Mouse (Mus musculus) induced T-regulatory cell, adult 2 months (primary cell): ENCODE measurements around the gene 6030445D17Rik.

Source experiments
- DNase-seq: peaks from one replicate; pipeline ENCODE4 v3.0.0-alpha.2; 2012; ENCODE audit warnings: low read depth

6030445D17Rik gene

DNA sequence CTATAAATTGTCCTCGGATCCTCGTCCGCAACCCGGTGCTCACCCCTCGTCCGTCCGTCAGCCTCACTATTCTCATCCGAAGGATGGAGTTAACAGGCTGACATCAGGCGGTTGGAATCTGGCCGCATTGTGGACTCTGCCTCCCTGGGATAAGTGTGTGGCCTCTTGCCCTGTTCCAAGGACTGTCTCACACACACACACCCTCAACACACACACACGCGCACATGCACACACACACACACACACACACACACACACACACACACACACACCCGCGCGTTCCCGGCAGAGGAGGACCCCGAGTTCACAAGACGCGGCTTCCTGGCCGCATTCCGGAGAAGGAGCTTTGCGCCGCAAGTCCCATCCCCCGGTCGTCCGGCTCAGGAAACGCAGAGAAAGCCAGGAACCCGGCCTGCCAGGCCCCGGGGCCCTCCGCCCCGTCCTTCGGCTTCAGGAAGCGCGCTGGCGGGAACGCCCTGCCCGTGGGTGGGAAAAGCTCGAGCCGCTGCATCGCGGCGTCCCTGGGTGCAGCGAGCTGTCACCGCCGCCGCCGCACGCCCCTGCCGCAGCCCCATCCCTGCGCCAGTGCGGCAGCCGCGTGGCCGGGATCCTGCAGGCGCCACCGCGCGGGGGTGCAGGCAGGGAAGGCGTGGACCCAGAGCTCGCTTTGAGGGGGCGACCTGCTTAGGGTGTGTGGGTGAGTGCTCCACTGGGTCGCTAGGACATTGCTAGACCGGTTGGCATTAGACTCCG, at the start of gene 6030445D17Rik:
6030445D17Rik (plus strand) TSS at position 165 of the 753 bp plus-strand sequence.
- peak; percentile 71 for DNase-seq

GRCm38 (mm10) chr4:136415477-136415876, 46.6 kb upstream of the 6030445D17Rik start:
- no peak for DNase-seq

DNA sequence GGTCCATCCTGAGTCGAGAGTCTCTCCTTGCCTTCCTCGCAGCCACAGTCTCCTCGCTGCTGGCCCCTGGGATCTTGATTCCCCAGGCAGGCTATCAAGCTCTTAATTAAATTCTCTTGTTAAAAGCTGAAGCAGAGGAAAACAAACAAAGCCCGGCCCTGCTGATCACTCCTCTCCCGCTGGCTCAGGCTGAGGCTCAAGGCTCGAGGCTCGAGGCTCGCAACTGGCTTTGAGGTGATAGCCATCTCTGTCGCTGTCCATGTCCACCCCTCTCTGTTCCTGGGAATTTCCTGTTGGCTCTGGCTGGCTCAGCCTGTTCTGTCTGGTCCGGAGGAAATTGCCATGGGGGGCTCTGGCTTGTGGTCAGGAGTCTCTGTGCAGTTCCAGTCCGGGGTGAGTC, 43.1 kb upstream of the 6030445D17Rik start:
- no peak for DNase-seq

DNA sequence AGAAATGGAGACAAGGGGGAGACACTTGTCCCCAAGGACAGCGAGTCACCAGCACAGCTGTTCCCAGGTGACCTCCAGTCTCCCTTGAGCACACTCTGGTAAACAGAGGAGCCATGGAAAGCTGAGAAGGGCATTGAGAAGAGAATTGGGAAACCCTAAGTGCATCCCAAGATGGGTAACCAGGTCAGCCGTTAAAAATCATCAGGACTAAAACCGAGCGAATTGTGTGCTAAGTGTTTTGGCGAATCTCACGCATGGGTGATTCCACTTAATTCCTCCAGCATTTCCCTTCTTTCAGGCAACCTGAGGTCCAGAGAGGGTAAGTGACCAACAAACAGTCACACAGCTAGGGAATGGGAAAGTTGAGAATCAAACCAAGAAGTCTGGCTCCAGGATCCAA, 42.7 kb upstream of the 6030445D17Rik start:
- no peak for DNase-seq

- no peak for DNase-seq
Measured at GRCm38 (mm10) chr4:136423224-136423623, 38.8 kb upstream of the 6030445D17Rik start, which contains the start of gene Htr1d. Gene Htr1d, plus strand, starts transcription at chr4:136423524.

GRCm38 (mm10) chr4:136424120-136424999, 37.7 kb upstream of the 6030445D17Rik start:
- DNase-seq: no peak

GRCm38 (mm10) chr4:136425000-136425288, 37.1 kb upstream of the 6030445D17Rik start:
- peak; percentile 33 for DNase-seq

DNA sequence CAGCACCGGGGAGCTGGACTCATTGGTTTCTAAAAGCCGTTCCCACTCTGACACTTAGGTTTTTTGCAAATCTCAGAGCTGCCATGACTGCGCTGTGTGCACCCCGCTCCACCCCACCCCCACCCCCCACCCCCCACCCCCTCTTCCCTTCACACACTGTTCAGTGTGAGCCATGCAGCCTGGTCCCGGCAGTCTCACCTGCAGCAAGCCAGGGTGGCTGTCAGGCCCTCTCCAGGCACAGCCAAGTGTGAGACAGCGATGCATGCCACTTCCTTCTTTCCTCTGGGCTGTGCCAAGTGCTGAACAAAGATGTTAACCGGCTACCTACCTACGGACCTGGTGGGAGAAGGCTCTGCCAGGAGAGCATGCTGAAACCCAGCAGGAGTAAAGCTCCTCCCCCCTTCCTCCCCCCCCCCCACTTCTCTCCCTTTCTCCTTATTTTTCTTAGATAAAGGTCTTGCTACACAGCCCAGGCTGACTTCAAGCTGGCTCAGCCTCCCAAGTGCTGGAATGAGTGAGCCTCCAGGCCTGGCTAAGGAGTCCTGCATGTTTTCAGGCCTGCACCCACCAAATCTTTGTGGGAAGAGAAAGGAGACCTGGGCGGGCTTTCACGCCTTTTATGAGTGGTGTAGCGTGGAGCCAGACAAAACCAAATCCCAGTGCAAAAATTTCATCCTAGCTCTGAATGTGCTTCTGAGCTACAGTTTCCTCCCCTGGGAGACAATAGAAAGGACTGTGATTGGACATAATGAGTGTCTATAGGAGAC, 31.3 kb upstream of the 6030445D17Rik start:
- no peak for DNase-seq

- peak; percentile 67 for DNase-seq
Measured at GRCm38 (mm10) chr4:136431376-136431693, 30.7 kb upstream of the 6030445D17Rik start.

DNA sequence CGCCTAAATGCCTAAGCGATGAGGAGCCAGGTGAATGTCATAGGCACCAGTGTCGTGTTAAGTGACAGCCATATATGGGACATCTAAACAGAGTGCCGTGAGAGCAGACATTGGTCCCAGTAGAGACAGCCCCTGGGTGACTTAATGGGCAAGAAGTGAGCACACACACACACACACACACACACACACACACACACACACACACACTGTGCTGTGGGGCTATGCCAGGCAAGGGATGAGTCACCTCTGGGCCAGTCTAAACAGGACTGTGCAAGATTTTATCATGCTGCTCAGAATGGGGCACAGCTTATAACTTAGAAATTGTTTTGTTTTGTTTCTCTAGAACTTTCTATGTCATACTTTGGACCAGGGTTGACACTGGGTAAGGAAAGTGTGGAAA, 28.0 kb upstream of the 6030445D17Rik start:
- DNase-seq: no peak

- DNase-seq: no peak
Measured at GRCm38 (mm10) chr4:136439106-136439505, 22.9 kb upstream of the 6030445D17Rik start.

DNA sequence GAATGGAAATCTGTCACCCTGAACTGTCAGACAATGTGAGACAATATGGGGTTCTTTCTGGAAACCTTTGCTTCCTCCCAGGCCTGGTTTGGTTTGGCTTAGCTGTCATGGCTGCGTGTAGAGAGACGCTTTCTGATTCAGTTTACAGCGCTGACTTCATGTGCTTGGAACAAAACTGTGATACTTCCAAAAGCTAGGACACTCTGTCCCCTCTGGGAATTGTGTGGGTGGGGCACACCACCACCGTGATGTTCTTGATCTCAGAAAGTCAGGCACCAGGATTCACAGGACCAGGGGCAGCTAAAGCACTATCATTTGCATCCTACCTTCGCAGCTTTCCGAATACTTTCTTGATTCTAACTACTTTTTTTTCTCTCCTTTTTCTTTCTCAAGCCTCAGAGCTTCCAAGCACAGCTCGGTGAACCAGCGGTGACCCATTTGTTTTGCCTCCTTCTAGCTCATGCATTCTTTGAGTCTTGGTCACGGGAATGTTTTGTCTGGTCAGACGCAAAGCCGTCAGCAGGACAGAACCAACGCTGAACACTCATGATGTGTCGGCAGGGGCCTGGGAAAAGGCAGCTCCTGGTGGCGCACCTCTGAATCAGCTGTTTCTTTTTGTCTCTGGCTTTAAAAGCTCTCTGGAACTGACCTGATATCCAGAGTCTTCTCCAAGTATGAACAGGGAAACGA, 20.6 kb upstream of the 6030445D17Rik start:
- no peak for DNase-seq

- no peak for DNase-seq
Measured at GRCm38 (mm10) chr4:136444561-136444960, 17.5 kb upstream of the 6030445D17Rik start.

DNA sequence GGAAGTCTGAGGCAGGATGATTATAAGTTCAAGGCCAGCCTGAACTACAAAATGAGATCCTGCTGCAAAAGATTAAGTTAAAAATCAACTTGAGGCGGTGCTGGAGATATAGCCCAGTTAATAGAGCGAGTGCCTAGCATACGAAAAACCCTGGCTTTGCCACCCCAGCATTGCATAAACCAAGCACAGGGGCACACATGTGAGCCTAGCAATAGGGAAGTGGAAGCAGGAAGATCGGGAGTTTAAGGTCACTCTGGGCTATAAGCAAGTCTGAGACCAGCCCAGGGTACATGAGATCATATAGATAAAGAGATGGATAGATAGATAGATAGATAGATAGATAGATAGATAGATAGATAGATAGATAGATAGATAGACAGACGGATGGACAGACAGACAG, 12.3 kb upstream of the 6030445D17Rik start:
- no peak for DNase-seq

DNA sequence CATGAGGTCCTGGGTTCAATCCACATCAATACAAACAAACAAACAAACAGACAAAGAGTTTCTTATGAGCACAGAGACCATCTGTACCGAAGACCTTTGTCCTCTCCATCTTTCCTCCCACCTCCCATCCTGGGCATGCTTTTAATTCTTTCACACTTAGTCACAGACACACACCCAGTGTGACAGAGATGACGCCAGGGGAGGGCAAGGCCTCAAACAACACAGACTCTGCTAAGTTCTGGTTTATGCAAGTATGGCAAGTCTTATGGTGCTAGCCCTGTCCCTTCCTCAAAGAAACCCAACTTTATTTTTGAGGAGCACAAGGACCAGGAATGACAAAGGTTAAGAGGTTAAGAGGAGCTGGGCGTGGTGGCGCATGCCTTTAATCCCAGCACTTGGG, 11.8 kb upstream of the 6030445D17Rik start:
- DNase-seq: no peak

- no peak for DNase-seq
Measured at GRCm38 (mm10) chr4:136451564-136451963, 10.5 kb upstream of the 6030445D17Rik start.

DNA sequence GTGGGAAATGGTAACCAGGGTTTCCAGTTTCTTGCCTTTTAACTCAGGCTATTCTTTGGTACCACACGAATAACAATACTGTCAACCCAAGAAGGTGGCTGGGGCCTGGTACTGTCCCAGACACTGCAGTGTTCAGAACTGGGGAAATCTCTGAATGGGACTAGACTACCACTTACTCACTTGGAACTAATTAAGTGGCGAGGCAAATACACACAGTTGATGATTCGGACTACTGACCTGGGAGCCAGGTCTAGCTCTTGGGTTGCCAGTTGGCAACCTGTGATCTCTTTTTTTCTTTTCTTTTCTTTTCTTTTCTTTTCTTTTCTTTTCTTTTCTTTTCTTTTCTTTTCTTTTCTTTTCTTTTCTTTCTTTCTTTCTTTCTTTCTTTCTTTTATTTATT, 9.8 kb upstream of the 6030445D17Rik start:
- DNase-seq: no peak

DNA sequence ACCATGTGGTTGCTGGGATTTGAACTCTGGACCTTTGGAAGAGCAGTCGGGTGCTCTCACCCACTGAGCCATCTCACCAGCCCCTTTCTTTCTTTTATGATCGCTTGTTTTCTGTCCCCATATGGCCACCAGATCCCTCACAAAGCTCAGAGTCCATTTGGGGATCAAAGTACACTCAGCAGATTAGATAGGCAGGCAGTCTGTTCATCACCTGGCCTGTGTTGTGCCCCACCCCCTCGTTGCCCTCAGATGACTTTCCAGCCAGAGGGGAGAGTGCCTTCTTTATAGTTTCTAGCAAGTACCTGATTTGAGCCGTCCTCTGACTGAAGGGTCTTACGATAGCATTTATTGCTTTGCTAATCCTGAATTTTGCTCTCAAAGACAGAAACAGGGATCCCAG, 9.3 kb upstream of the 6030445D17Rik start:
- no peak for DNase-seq

GRCm38 (mm10) chr4:136454850-136455260, 7.2 kb upstream of the 6030445D17Rik start:
- DNase-seq: peak; percentile 83

DNA sequence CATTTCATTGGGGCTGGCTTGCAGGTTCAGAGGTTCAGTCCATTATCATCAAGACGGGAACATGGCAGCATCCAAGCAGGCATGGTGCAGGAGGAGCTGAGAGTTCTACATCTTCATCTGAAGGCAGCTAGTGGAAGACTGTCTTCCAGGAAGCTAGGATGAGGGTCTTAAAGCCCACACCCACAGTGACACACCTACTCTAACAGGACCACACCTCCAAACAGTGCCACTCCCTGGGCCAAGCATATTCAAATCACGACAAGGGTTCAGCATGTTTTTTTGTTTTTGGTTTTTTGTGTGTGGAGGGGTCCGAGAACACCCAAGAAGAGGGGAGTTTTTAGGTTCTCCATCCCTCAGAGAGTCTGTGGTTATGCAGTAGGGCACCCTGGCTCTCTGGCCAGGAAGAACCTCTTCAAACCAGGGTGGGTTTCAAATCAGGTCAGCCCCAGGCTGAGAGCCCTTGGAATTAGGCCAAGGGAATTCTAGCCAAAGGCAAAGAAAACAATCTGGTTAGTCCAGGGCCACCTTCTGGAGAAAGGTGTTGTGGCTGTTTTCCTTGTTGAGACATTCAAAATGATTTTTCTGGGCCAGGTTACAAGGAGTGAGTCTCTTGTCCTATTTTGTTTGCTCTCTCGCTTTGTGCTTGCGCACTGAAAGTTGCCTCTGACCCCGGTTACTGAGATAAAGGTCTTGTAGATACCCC, 5.4 kb upstream of the 6030445D17Rik start:
- no peak for DNase-seq

- no peak for DNase-seq
Measured at GRCm38 (mm10) chr4:136458276-136458675, 3.8 kb upstream of the 6030445D17Rik start.
